Mouse (Mus musculus) olfactory bulb, adult 2 months (tissue): ENCODE measurements around the gene Tmem214.

Experiments used
- CTCF ChIP-seq: fragments of 200-500 bp; IDR thresholded peaks from 2 replicates; pipeline ENCODE4 v1.5.1; 2012; ENCODE audit warnings: low read depth, mild to moderate bottlenecking, low read length, moderate library complexity; ENCODE audit not compliant: insufficient read depth
- POLR2A ChIP-seq: fragments of 200-500 bp; IDR thresholded peaks from 2 replicates; pipeline ENCODE4 v1.6.1; 2012; ENCODE audit warnings: mild to moderate bottlenecking, low read depth, low read length, moderate library complexity; ENCODE audit not compliant: insufficient read depth

DNA sequence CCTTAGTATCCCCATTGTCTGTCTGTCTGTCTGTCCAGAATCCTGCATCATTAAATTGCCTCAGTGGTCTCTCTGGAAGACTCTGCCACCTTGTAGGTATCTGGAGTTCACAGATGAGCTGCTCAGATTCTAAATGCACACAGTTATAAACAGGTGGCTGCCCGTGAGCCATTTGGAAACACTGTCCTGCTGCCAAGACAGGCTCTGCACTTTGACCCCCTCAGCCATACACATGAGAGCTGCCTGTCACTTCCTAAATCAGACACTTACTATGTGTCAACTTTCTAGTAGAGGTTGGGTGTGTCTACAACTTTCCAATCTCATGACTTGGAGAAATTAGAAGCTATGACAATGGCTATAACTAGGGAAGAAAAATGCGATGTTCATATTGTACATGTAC, 28.1 kb upstream of the Tmem214 start:
- no peak for TF ChIP-seq CTCF
- no peak for TF ChIP-seq POLR2A
